Mouse (Mus musculus): ENCODE data around the gene Rusc2. TPM values are rescaled to one million over a fixed set of nuclear protein-coding genes. Genes with fewer than 3 reads are reported as not detected.

Rusc2 gene
- total RNA-seq, 1 experiment, result 19.0 TPM

DNA sequence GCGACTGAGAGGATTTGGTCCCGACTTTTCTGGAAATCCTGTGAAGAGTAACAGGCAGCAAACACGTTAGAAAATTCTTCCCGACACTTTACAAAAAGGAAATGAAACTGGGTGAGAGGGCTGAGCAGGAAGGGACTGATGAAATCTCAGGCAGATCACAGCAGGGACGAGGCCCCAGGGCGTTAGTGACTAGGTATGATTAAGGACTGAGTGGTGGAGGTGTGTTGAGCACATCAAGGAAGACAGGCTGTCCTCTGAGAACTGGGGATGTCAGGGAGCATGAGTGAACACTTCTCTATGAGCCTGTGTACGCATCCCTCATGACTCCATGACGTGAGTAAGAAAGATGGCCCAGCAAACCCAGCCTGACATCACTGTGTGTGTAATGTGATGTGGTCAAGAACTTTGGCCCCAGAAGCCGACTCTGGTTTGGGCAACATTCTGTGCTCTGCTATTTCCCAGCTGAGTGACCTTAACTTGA is 38.1 kb downstream of the Rusc2 start:
- TF ChIP-seq MAFK (IDR thresholded peaks at IDR 0.05; ENCODE audit: insufficient read depth, low read depth, low read length) (no peak), HCFC1 (IDR thresholded peaks at IDR 0.05; ENCODE audit: borderline replicate concordance, insufficient read depth, low read length) (no peak), ZNF384 (IDR thresholded peaks at IDR 0.05; ENCODE audit: low read depth, low read length) (no peak), CHD2 (IDR thresholded peaks at IDR 0.05; ENCODE audit: low read depth, low read length) (no peak), ZC3H11A (IDR thresholded peaks at IDR 0.05; ENCODE audit: borderline replicate concordance, low read depth, low read length) (no peak)
- Histone ChIP-seq H3K9ac (ENCODE audit: insufficient read depth, low read depth, low read length, poor library complexity, severe bottlenecking) (no peak overlapping the region), H3K9me3 (ENCODE audit: control insufficient read depth, insufficient read depth, low read depth, low read length) (no peaks in the 10 kb centered on the region), H3K36me3 (ENCODE audit: control insufficient read depth, insufficient read depth, low read length, poor library complexity, severe bottlenecking) (peaks cover 17% of the 10 kb centered on the region; the same call in 1 of the 2 replicates), H3K27ac (ENCODE audit: insufficient read depth, low read depth, low read length, poor library complexity, severe bottlenecking) (no peak overlapping the region), H3K4me1 (ENCODE audit: control insufficient read depth in 2 of 2, insufficient read depth in 2 of 2, low read length in 2 of 2, poor library complexity in 1 of 2) (peaks cover 0 to 13% of the 10 kb centered on the region in 2 experiments; a peak in 1 of 4 replicates), H3K4me3 (ENCODE audit: insufficient read depth in 1 of 2, low read depth in 1 of 2, low read length in 2 of 2, poor library complexity in 1 of 2, severe bottlenecking in 1 of 2) (no peak overlapping the region)
- DNase-seq (ENCODE audit: low read depth, low spot score), result no peak
- in situ Hi-C loops (cut with MboI; ENCODE audit: low sequenced_read_pairs in 2 of 2, unreplicated experiment in 2 of 2), result no loop called here

DNA sequence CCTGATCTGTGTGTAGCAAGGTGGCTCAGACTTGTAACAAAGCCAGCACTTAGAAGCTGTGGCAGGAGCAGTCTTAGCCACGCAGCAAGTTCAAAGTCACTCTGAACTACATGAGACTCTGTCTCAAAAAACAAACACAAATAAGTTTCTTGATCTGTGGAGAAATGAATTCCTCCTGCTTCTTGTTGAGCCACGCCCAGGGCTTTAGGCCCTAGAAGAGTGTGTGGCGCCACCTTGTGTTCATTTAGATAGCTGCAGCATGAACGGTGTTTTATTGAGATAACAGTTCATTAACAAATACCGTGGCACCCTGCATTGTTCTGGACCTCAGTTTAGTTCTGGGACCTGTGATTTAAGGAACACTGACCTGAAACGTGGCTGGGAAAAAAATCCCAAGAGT is 38.5 kb downstream of the Rusc2 start:
- H3K36me3 ChIP-seq (ENCODE audit: control insufficient read depth, insufficient read depth, low read length, poor library complexity, severe bottlenecking), result peaks cover 17% of the 10 kb centered on the region; the same call in 1 of the 2 replicates

DNA sequence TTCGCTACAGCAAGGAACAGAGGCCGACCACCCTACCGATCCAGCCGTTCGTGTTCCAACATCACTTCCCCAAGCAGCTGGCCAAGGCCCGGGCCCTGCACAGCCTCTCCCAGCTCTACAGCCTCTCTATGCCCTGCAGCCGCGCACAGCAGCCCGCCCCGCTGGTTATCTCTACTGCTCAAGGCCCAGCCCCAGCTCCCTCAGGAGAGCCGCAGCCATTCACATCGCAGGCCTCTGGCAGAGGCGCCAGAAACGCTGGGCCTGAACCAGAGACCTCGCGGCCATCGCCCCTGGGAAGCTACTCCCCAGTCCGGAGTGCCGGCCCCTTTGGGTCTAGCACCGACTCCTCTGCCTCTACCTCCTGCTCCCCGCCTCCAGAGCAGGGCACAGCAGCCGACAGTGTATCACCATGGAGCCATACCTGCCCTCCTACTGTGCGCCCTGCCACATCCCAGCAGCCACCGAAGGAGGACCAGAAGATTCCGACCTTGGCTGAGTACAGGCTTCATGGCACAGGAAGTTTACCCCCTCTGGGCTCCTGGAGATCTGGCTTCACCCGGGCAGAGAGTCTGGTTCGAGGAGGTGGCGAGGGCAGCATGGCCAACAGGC is 40.0 kb downstream of the Rusc2 start:
- H3K9ac ChIP-seq (ENCODE audit: insufficient read depth, low read depth, low read length, poor library complexity, severe bottlenecking), result no peak overlapping the region; the same call in 1 of the 2 replicates
- H3K4me3 ChIP-seq (ENCODE audit: insufficient read depth in 1 of 2, low read depth in 1 of 2, low read length in 2 of 2, poor library complexity in 1 of 2, severe bottlenecking in 1 of 2), result peak overlapping the region; percentile 22 to 37; a peak in 3 of 4 replicates
- TF ChIP-seq CHD2 (IDR thresholded peaks at IDR 0.05; ENCODE audit: low read depth, low read length) (no peak), ZC3H11A (IDR thresholded peaks at IDR 0.05; ENCODE audit: borderline replicate concordance, low read depth, low read length) (no peak), HCFC1 (IDR thresholded peaks at IDR 0.05; ENCODE audit: borderline replicate concordance, insufficient read depth, low read length) (no peak), ZNF384 (IDR thresholded peaks at IDR 0.05; ENCODE audit: low read depth, low read length) (no peak), MAFK (IDR thresholded peaks at IDR 0.05; ENCODE audit: insufficient read depth, low read depth, low read length) (no peak)
- H3K36me3 ChIP-seq (ENCODE audit: control insufficient read depth, insufficient read depth, low read length, poor library complexity, severe bottlenecking), result peaks cover 12% of the 10 kb centered on the region; the same call in 1 of the 2 replicates
- no peak overlapping the region for H3K27ac ChIP-seq (ENCODE audit: insufficient read depth, low read depth, low read length, poor library complexity, severe bottlenecking)
- in situ Hi-C loops (cut with MboI; ENCODE audit: low sequenced_read_pairs in 2 of 2, unreplicated experiment in 2 of 2), result no loop called here
- H3K9me3 ChIP-seq (ENCODE audit: control insufficient read depth, insufficient read depth, low read depth, low read length), result no peaks in the 10 kb centered on the region
- no peak for DNase-seq (ENCODE audit: low read depth, low spot score)
- H3K4me1 ChIP-seq (ENCODE audit: control insufficient read depth in 2 of 2, insufficient read depth in 2 of 2, low read length in 2 of 2, poor library complexity in 1 of 2), result peaks cover 0 to 16% of the 10 kb centered on the region in 2 experiments; a peak in 1 of 4 replicates

More for the DNA sequence above, 38.5 kb downstream of the Rusc2 start:
- Histone ChIP-seq H3K9me3 (ENCODE audit: control insufficient read depth, insufficient read depth, low read depth, low read length) (no peaks in the 10 kb centered on the region), H3K27ac (ENCODE audit: insufficient read depth, low read depth, low read length, poor library complexity, severe bottlenecking) (no peak overlapping the region), H3K4me3 (ENCODE audit: insufficient read depth in 1 of 2, low read depth in 1 of 2, low read length in 2 of 2, poor library complexity in 1 of 2, severe bottlenecking in 1 of 2) (no peak overlapping the region), H3K9ac (ENCODE audit: insufficient read depth, low read depth, low read length, poor library complexity, severe bottlenecking) (no peak overlapping the region), H3K4me1 (ENCODE audit: control insufficient read depth in 2 of 2, insufficient read depth in 2 of 2, low read length in 2 of 2, poor library complexity in 1 of 2) (peaks cover 0 to 15% of the 10 kb centered on the region in 2 experiments; a peak in 1 of 4 replicates)
- TF ChIP-seq CHD2 (IDR thresholded peaks at IDR 0.05; ENCODE audit: low read depth, low read length), result no peak
- TF ChIP-seq ZNF384 (IDR thresholded peaks at IDR 0.05; ENCODE audit: low read depth, low read length), result no peak
- TF ChIP-seq MAFK (IDR thresholded peaks at IDR 0.05; ENCODE audit: insufficient read depth, low read depth, low read length), result no peak
- peak; percentile 85 for TF ChIP-seq ZC3H11A (IDR thresholded peaks at IDR 0.05; ENCODE audit: borderline replicate concordance, low read depth, low read length)
- no peak for TF ChIP-seq HCFC1 (IDR thresholded peaks at IDR 0.05; ENCODE audit: borderline replicate concordance, insufficient read depth, low read length)
- DNase-seq (ENCODE audit: low read depth, low spot score), result no peak
- in situ Hi-C loops (cut with MboI; ENCODE audit: low sequenced_read_pairs in 2 of 2, unreplicated experiment in 2 of 2), result no loop called here

DNA sequence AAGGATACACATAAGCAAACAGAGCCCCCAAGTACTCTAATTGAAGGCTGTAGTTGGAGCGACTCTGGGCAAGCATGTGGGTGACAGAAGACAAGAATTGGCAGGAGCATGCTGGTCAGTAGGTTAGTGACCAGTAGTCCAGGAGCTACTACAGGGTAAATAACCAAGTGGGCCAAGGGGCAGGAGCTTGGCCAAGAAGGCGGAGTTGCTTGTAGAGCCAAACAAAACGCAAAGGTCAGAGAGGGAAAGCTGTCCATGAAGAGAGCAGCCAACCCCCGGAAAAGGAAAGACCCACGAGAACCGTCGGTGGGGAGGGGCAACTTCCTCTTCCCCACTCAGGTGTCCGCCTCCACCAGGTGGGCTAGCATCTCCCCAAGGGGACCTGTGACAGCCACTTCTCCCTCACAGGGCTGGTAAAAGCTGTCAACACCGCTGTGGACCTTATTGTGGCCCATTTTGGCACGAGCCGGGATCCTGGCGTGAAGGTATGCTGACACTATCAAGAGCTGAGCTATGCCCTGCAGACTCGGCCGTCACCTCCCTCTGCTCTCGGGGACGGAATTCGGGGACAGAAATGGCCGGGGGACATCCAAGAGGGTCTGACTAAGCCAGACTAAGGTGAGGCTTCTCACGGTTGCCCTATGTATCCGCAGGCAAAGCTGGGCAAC is 41.6 kb downstream of the Rusc2 start:
- Histone ChIP-seq H3K36me3 (ENCODE audit: control insufficient read depth, insufficient read depth, low read length, poor library complexity, severe bottlenecking) (peaks cover 10% of the 10 kb centered on the region; the same call in 1 of the 2 replicates), H3K9me3 (ENCODE audit: control insufficient read depth, insufficient read depth, low read depth, low read length) (no peaks in the 10 kb centered on the region), H3K4me1 (ENCODE audit: control insufficient read depth in 2 of 2, insufficient read depth in 2 of 2, low read length in 2 of 2, poor library complexity in 1 of 2) (peaks cover 0 to 17% of the 10 kb centered on the region in 2 experiments; a peak in 1 of 4 replicates), H3K4me3 (ENCODE audit: insufficient read depth in 1 of 2, low read depth in 1 of 2, low read length in 2 of 2, poor library complexity in 1 of 2, severe bottlenecking in 1 of 2) (no peak overlapping the region), H3K27ac (ENCODE audit: insufficient read depth, low read depth, low read length, poor library complexity, severe bottlenecking) (no peak overlapping the region), H3K9ac (ENCODE audit: insufficient read depth, low read depth, low read length, poor library complexity, severe bottlenecking) (no peak overlapping the region)
- in situ Hi-C loops (cut with MboI; ENCODE audit: low sequenced_read_pairs in 2 of 2, unreplicated experiment in 2 of 2), result no loop called here
- no peak for TF ChIP-seq MAFK (IDR thresholded peaks at IDR 0.05; ENCODE audit: insufficient read depth, low read depth, low read length)
- no peak for TF ChIP-seq ZC3H11A (IDR thresholded peaks at IDR 0.05; ENCODE audit: borderline replicate concordance, low read depth, low read length)
- TF ChIP-seq ZNF384 (IDR thresholded peaks at IDR 0.05; ENCODE audit: low read depth, low read length), result no peak
- TF ChIP-seq CHD2 (IDR thresholded peaks at IDR 0.05; ENCODE audit: low read depth, low read length), result no peak
- no peak for TF ChIP-seq HCFC1 (IDR thresholded peaks at IDR 0.05; ENCODE audit: borderline replicate concordance, insufficient read depth, low read length)
- DNase-seq (ENCODE audit: low read depth, low spot score), result no peak
